Mouse (Mus musculus): ENCODE results near the gene Ghrl.
"Not testable (repeated sequence)": the region's sequence is repeated elsewhere in the genome, so short reads cannot be mapped to it uniquely, and the experiment has no call there.

The Ghrl gene

GRCm38 (mm10) chr6:113696582-113697221 lies 23.0 kb downstream of the Ghrl start, which contains the start of gene Tatdn2:
Gene Tatdn2 (plus strand): TSS chr6:113697050.
- peak; percentile 97 to 99 for DNase-seq

- DNase-seq: no peak
These were observed 23.8 kb downstream of the Ghrl start for GRCm38 (mm10) chr6:113695766-113696355.

- DNase-seq: no peak
These were observed 24.5 kb downstream of the Ghrl start for GRCm38 (mm10) chr6:113695203-113695602.

GRCm38 (mm10) chr6:113693377-113693776 lies 26.3 kb downstream of the Ghrl start:
- DNase-seq: no peak

GRCm38 (mm10) chr6:113692661-113693133 lies 27.0 kb downstream of the Ghrl start:
- DNase-seq: no peak

- DNase-seq: no peak
These were observed 28.6 kb downstream of the Ghrl start for GRCm38 (mm10) chr6:113691084-113691462.

GRCm38 (mm10) chr6:113690400-113691083 lies 29.1 kb downstream of the Ghrl start:
- peak; percentile 88 to 93 for DNase-seq

GRCm38 (mm10) chr6:113690008-113690399 lies 29.7 kb downstream of the Ghrl start:
- peak; percentile 82 to 91 for DNase-seq

- DNase-seq: no peak
These were observed 33.0 kb downstream of the Ghrl start for GRCm38 (mm10) chr6:113686551-113687125.

- no peak for DNase-seq
These were observed 36.4 kb downstream of the Ghrl start for GRCm38 (mm10) chr6:113683081-113683825.

- DNase-seq: peak; percentile 82 to 93
These were observed 38.4 kb downstream of the Ghrl start for GRCm38 (mm10) chr6:113681271-113681670.

GRCm38 (mm10) chr6:113679993-113680566 lies 39.6 kb downstream of the Ghrl start:
- no peak for DNase-seq

GRCm38 (mm10) chr6:113678246-113679012 lies 41.3 kb downstream of the Ghrl start:
- no peak for DNase-seq

- peak; percentile 64 to 72 for DNase-seq
These were observed 42.5 kb downstream of the Ghrl start for GRCm38 (mm10) chr6:113677070-113677734.

GRCm38 (mm10) chr6:113675991-113676390 lies 43.7 kb downstream of the Ghrl start:
- DNase-seq: no peak

GRCm38 (mm10) chr6:113675234-113675633 lies 44.4 kb downstream of the Ghrl start:
- DNase-seq: peak in 1 of 2 experiments; percentile 39

GRCm38 (mm10) chr6:113672989-113673388 lies 46.7 kb downstream of the Ghrl start:
- DNase-seq: no peak

GRCm38 (mm10) chr6:113672029-113672428 lies 47.7 kb downstream of the Ghrl start:
- not testable (repeated sequence) for DNase-seq

GRCm38 (mm10) chr6:113669821-113670220 lies 49.9 kb downstream of the Ghrl start:
- no peak for DNase-seq

- DNase-seq: peak in 1 of 2 experiments; percentile 46
These were observed 51.2 kb downstream of the Ghrl start for GRCm38 (mm10) chr6:113668287-113669154.
